Mouse (Mus musculus): Measurements from ENCODE around the gene Ulbp1. TPM values are rescaled to one million over a fixed set of nuclear protein-coding genes. Genes with fewer than 3 reads are reported as not detected.
A peak's percentile ranks its signal among the peaks of the same experiment; 100 is the strongest.
"Not testable (repeated sequence)": the region's sequence is repeated elsewhere in the genome, so short reads cannot be mapped to it uniquely, and the experiment has no call there.

The Ulbp1 gene
- 0.07 TPM in 1 of 2 replicates, not detected in the other for polyA plus RNA-seq (2012; ENCODE audit: insufficient read depth, low replicate concordance)

GRCm38 (mm10) chr10:7473197-7473889, at the start of gene Ulbp1:
Gene Ulbp1, minus strand, starts transcription at chr10:7473638.
- H3K9me3 ChIP-seq: no peaks in the 10 kb centered on the region
- H3K27me3 ChIP-seq (replicated peaks): peaks cover 8% of the 10 kb centered on the region
- peaks cover 25% of the 10 kb centered on the region for H3K4me1 ChIP-seq
- peak within 1 kb of the TSS; percentile 82 for H3K4me3 ChIP-seq (replicated peaks)
- no peaks in the 10 kb centered on the region for H3K36me3 ChIP-seq (replicated peaks; ENCODE audit: low read length)
- TF ChIP-seq GATA1 (IDR thresholded peaks at IDR 0.05; ENCODE audit: borderline replicate concordance, low read length) (no peak), FLI1 (IDR thresholded peaks at IDR 0.05; ENCODE audit: low read length) (peak; percentile 61; the same call in 1 of the 2 replicates)

- not testable (repeated sequence) for H3K9me3 ChIP-seq; H3K36me3 ChIP-seq (replicated peaks; ENCODE audit: low read length); H3K4me3 ChIP-seq (replicated peaks); H3K27me3 ChIP-seq (replicated peaks); H3K4me1 ChIP-seq
These were observed 24.7 kb upstream of the Ulbp1 start for GRCm38 (mm10) chr10:7498180-7498579.

- H3K9me3 ChIP-seq; H3K4me1 ChIP-seq; H3K36me3 ChIP-seq (replicated peaks; ENCODE audit: low read length); H3K27me3 ChIP-seq (replicated peaks); H3K4me3 ChIP-seq (replicated peaks): not testable (repeated sequence)
These were observed 18.9 kb upstream of the Ulbp1 start for GRCm38 (mm10) chr10:7492384-7492783.

GRCm38 (mm10) chr10:7483650-7484049, 10.2 kb upstream of the Ulbp1 start:
- Histone ChIP-seq H3K4me1 (peaks cover 15% of the 10 kb centered on the region), H3K36me3 (replicated peaks; ENCODE audit: low read length) (no peaks in the 10 kb centered on the region), H3K4me3 (replicated peaks) (no peak overlapping the region)

GRCm38 (mm10) chr10:7474225-7474624, 787 bp upstream of the Ulbp1 start:
- not testable (repeated sequence) for H3K27me3 ChIP-seq (replicated peaks); H3K36me3 ChIP-seq (replicated peaks; ENCODE audit: low read length); H3K9me3 ChIP-seq
- H3K4me3 ChIP-seq (replicated peaks): peak overlapping the region; percentile 46
- H3K4me1 ChIP-seq: peaks cover 25% of the 10 kb centered on the region

More at GRCm38 (mm10) chr10:7483650-7484049, 10.2 kb upstream of the Ulbp1 start:
- Histone ChIP-seq H3K9me3 (no peaks in the 10 kb centered on the region), H3K27me3 (replicated peaks) (peaks cover 1% of the 10 kb centered on the region)
- TF ChIP-seq GATA1 (IDR thresholded peaks at IDR 0.05; ENCODE audit: borderline replicate concordance, low read length): no peak

- Histone ChIP-seq H3K27me3 (replicated peaks) (peaks cover 8% of the 10 kb centered on the region), H3K9me3 (no peaks in the 10 kb centered on the region), H3K4me3 (replicated peaks) (peak overlapping the region; percentile 42), H3K36me3 (replicated peaks; ENCODE audit: low read length) (peaks cover 4% of the 10 kb centered on the region), H3K4me1 (peaks cover 25% of the 10 kb centered on the region)
- TF ChIP-seq GATA1 (IDR thresholded peaks at IDR 0.05; ENCODE audit: borderline replicate concordance, low read length) (no peak), FLI1 (IDR thresholded peaks at IDR 0.05; ENCODE audit: low read length) (no peak)
These were observed 1.8 kb downstream of the Ulbp1 start for GRCm38 (mm10) chr10:7471664-7472063.

- H3K27me3 ChIP-seq (replicated peaks): peaks cover 8% of the 10 kb centered on the region
- H3K9me3 ChIP-seq: no peaks in the 10 kb centered on the region
- peaks cover 25% of the 10 kb centered on the region for H3K4me1 ChIP-seq
- H3K36me3 ChIP-seq (replicated peaks; ENCODE audit: low read length): peaks cover 4% of the 10 kb centered on the region
- TF ChIP-seq GATA1 (IDR thresholded peaks at IDR 0.05; ENCODE audit: borderline replicate concordance, low read length) (no peak), FLI1 (IDR thresholded peaks at IDR 0.05; ENCODE audit: low read length) (no peak)
- peak overlapping the region; percentile 50 for H3K4me3 ChIP-seq (replicated peaks)
These were observed 3.0 kb downstream of the Ulbp1 start for GRCm38 (mm10) chr10:7470457-7470856.

GRCm38 (mm10) chr10:7469716-7470414, 3.6 kb downstream of the Ulbp1 start:
- H3K4me1 ChIP-seq: peaks cover 25% of the 10 kb centered on the region
- not testable (repeated sequence) for H3K4me3 ChIP-seq (replicated peaks); H3K36me3 ChIP-seq (replicated peaks; ENCODE audit: low read length); H3K27me3 ChIP-seq (replicated peaks); H3K9me3 ChIP-seq

GRCm38 (mm10) chr10:7462006-7462405, 11.4 kb downstream of the Ulbp1 start:
- H3K4me1 ChIP-seq: no peaks in the 10 kb centered on the region
- H3K4me3 ChIP-seq (replicated peaks): no peak overlapping the region
- peaks cover 3% of the 10 kb centered on the region for H3K36me3 ChIP-seq (replicated peaks; ENCODE audit: low read length)
- peaks cover 9% of the 10 kb centered on the region for H3K9me3 ChIP-seq
- no peaks in the 10 kb centered on the region for H3K27me3 ChIP-seq (replicated peaks)
- TF ChIP-seq FLI1 (IDR thresholded peaks at IDR 0.05; ENCODE audit: low read length) (no peak), GATA1 (IDR thresholded peaks at IDR 0.05; ENCODE audit: borderline replicate concordance, low read length) (no peak)

- H3K4me1 ChIP-seq: no peaks in the 10 kb centered on the region
- H3K36me3 ChIP-seq (replicated peaks; ENCODE audit: low read length): no peaks in the 10 kb centered on the region
- no peak for TF ChIP-seq GATA1 (IDR thresholded peaks at IDR 0.05; ENCODE audit: borderline replicate concordance, low read length)
- no peaks in the 10 kb centered on the region for H3K9me3 ChIP-seq
- no peak overlapping the region for H3K4me3 ChIP-seq (replicated peaks)
- no peaks in the 10 kb centered on the region for H3K27me3 ChIP-seq (replicated peaks)
These were observed 34.5 kb downstream of the Ulbp1 start for GRCm38 (mm10) chr10:7438928-7439327.

Data from megakaryocyte, embryonic 14.5 days (primary cell).